Mouse (Mus musculus) CH12.LX (cell line): Measurements from ENCODE around the gene Rpl34. TPM values are rescaled to one million over a fixed set of nuclear protein-coding genes. Genes with fewer than 3 reads are reported as not detected.

Experiments
- DNase-seq: peaks from one replicate; pipeline ENCODE4 v3.0.0-alpha.2; 2013; ENCODE audit errors: extremely low read depth
- H3K27ac ChIP-seq: 2 replicates; pipeline ENCODE4 v1.5.1; 2012; ENCODE audit warnings: low read depth, mild to moderate bottlenecking, control low read depth, moderate library complexity; ENCODE audit not compliant: insufficient read depth
- H3K27me3 ChIP-seq: replicated peaks from 2 replicates; pipeline ENCODE3; 2012; ENCODE audit warnings: inconsistent platforms
- H3K36me3 ChIP-seq, 2 experiments: replicated peaks in 1 of 2; 2 replicates each; pipeline versions ENCODE3 to v1.6.1; 2012; ENCODE audit warnings: inconsistent platforms in 1 of 2, low read length in 1 of 2, mild to moderate bottlenecking in 1 of 2, mixed read lengths in 1 of 2, moderate library complexity in 1 of 2; ENCODE audit not compliant: control insufficient read depth in 1 of 2, insufficient read depth in 1 of 2
- H3K4me1 ChIP-seq, 2 experiments: 2 replicates each; pipeline ENCODE4 v1.6.1; 2012; ENCODE audit warnings: inconsistent platforms in 1 of 2, moderate library complexity in 1 of 2; ENCODE audit not compliant: insufficient read depth in 2 of 2, control insufficient read depth in 1 of 2
- H3K4me2 ChIP-seq: 2 replicates; pipeline ENCODE4 v1.6.1; 2012; ENCODE audit warnings: low read depth, mild to moderate bottlenecking, control low read depth; ENCODE audit not compliant: poor library complexity, insufficient read depth, severe bottlenecking
- H3K4me3 ChIP-seq, 3 experiments: fragments of 150-350 bp in 1 of 3; sonication (generic) in 1 of 3; replicated peaks in 1 of 3; 2 replicates each; pipeline versions ENCODE3 to v1.5.1; 2011 to 2012; ENCODE audit warnings: low read depth in 2 of 3, low read length in 2 of 3, mild to moderate bottlenecking in 2 of 3, moderate library complexity in 2 of 3, control low read depth in 1 of 3, improper control_type of control experiment in 1 of 3, inconsistent platforms in 1 of 3, mixed read lengths in 1 of 3; ENCODE audit not compliant: poor library complexity in 1 of 3
- H3K79me2 ChIP-seq: replicated peaks from 2 replicates; pipeline ENCODE4 v1.6.1; 2012; ENCODE audit warnings: mild to moderate bottlenecking, moderate library complexity; ENCODE audit not compliant: control insufficient read depth, poor library complexity, insufficient read depth, severe bottlenecking; ENCODE audit errors: extremely low read depth
- H3K9ac ChIP-seq: 2 replicates; pipeline ENCODE4 v1.6.1; 2012; ENCODE audit warnings: low read depth, mild to moderate bottlenecking, control low read depth, moderate library complexity; ENCODE audit not compliant: insufficient read depth
- H3K9me3 ChIP-seq: replicated peaks from 2 replicates; pipeline ENCODE3; 2012; ENCODE audit warnings: low read length, inconsistent platforms, mixed read lengths
- CHD1 ChIP-seq: IDR thresholded peaks from 2 replicates; pipeline ENCODE4 v1.6.1; 2012; ENCODE audit warnings: low read depth, low read length, improper control_type of control experiment, inconsistent platforms
- CHD2 ChIP-seq: IDR thresholded peaks from 2 replicates; pipeline ENCODE4 v1.6.1; 2011; ENCODE audit warnings: low read length, improper control_type of control experiment
- CTCF ChIP-seq, 2 experiments: IDR thresholded peaks in 1 of 2; conservative IDR thresholded peaks in 1 of 2; 2 replicates each; pipeline ENCODE4 v1.5.1; 2011 to 2012; ENCODE audit warnings: low read depth in 2 of 2, low read length in 2 of 2, improper control_type of control experiment in 1 of 2, inconsistent platforms in 1 of 2, mild to moderate bottlenecking in 1 of 2, moderate library complexity in 1 of 2
- ELF1 ChIP-seq: IDR thresholded peaks from 2 replicates; pipeline ENCODE4 v1.6.1; 2014; ENCODE audit warnings: low read depth, mild to moderate bottlenecking, inconsistent platforms, low read length, improper control_type of control experiment
- HCFC1 ChIP-seq: IDR thresholded peaks from 2 replicates; pipeline ENCODE4 v1.6.1; 2012; ENCODE audit warnings: low read depth, mild to moderate bottlenecking, inconsistent platforms, low read length, improper control_type of control experiment
- NRF1 ChIP-seq: IDR thresholded peaks from 2 replicates; pipeline ENCODE4 v1.6.1; 2014; ENCODE audit warnings: low read depth, mild to moderate bottlenecking, inconsistent platforms, low read length, improper control_type of control experiment, moderate library complexity
- PAX5 ChIP-seq: IDR thresholded peaks from 2 replicates; pipeline ENCODE4 v1.6.1; 2012; ENCODE audit warnings: low read length, inconsistent platforms, mixed read lengths
- POLR2AphosphoS2 ChIP-seq: IDR thresholded peaks from 2 replicates; pipeline ENCODE4 v1.6.1; 2011; ENCODE audit warnings: low read depth, low read length, improper control_type of control experiment
- RAD21 ChIP-seq: IDR thresholded peaks from 2 replicates; pipeline ENCODE4 v1.6.1; 2011; ENCODE audit warnings: low read depth, mild to moderate bottlenecking, low read length, improper control_type of control experiment, moderate library complexity
- SMC3 ChIP-seq: IDR thresholded peaks from 2 replicates; pipeline ENCODE4 v1.6.1; 2011; ENCODE audit warnings: low read depth, low read length, improper control_type of control experiment
- dilution Hi-C: fragments of 300-500 bp; cut with MboI; formaldehyde crosslinking; loops from 2 replicates; pipeline ENCODE4 v1.14.3; 2020; ENCODE audit warnings: low sequenced_read_pairs; ENCODE audit not compliant: extremely low pct_unique_long_range_greater_than_20kb, extremely low pct_ligation_motif_present
- in situ Hi-C: fragments of 300-500 bp; cut with MboI; formaldehyde crosslinking; loops from 3 replicates; pipeline ENCODE4 v1.14.3; 2019; ENCODE audit warnings: low sequenced_read_pairs, low pct_ligation_motif_present, low pct_unique_long_range_greater_than_20kb, mixed read lengths
- polyA plus RNA-seq: library from polyadenylated mRNA; unstranded; fragments of >175 nt; gene quantifications from 2 replicates; pipeline ENCODE4 v1.2.1, GENCODE M21; 2012; ENCODE audit warnings: low read depth; ENCODE audit not compliant: insufficient read length
- total RNA-seq, 2 experiments: library from RNA; depleted of rRNA; stranded (reverse); fragments of 300-350 nt in 1 of 2; fragments of >200 nt in 1 of 2; gene quantifications; 2 replicates each; pipeline ENCODE4 v1.2.3; 2012 to 2014

The Rpl34 gene
- total and polyA plus RNA-seq, 3 experiments: 1,701 to 3,001 (median 2,604) TPM

GRCm38 (mm10) chr3:130768172-130768571, 38.0 kb upstream of the Rpl34 start:
- dilution Hi-C loops: no loop called here

GRCm38 (mm10) chr3:130764091-130764490, 33.9 kb upstream of the Rpl34 start:
- no peak for DNase-seq
- H3K36me3 ChIP-seq: no peaks in the 10 kb centered on the region
- H3K27ac ChIP-seq: no peak overlapping the region
- dilution Hi-C loops: no loop called here
- H3K27me3 ChIP-seq: no peaks in the 10 kb centered on the region
- H3K4me2 ChIP-seq: no peak overlapping the region
- H3K4me3 ChIP-seq: no peak overlapping the region
- H3K9me3 ChIP-seq: no peaks in the 10 kb centered on the region
- in situ Hi-C loops: no loop called here
- no peak overlapping the region for H3K9ac ChIP-seq
- H3K79me2 ChIP-seq: no peaks in the 10 kb centered on the region
- TF ChIP-seq POLR2AphosphoS2: no peak
- no peak for TF ChIP-seq HCFC1
- no peak for TF ChIP-seq ELF1
- peaks cover 8 to 27% of the 10 kb centered on the region in 2 experiments; a peak in 3 of 4 replicates for H3K4me1 ChIP-seq

More at GRCm38 (mm10) chr3:130768172-130768571, 38.0 kb upstream of the Rpl34 start:
- no peak for TF ChIP-seq HCFC1
- no peak for TF ChIP-seq PAX5
- no peak for TF ChIP-seq NRF1
- TF ChIP-seq CHD2: no peak
- Histone ChIP-seq H3K79me2 (no peaks in the 10 kb centered on the region), H3K9ac (no peak overlapping the region), H3K4me1 (peaks cover 8 to 19% of the 10 kb centered on the region in 2 experiments; a peak in 3 of 4 replicates), H3K27ac (no peak overlapping the region), H3K4me3 (no peak overlapping the region), H3K9me3 (peaks cover 2% of the 10 kb centered on the region), H3K36me3 (no peaks in the 10 kb centered on the region), H3K4me2 (no peak overlapping the region), H3K27me3 (no peaks in the 10 kb centered on the region)
- DNase-seq: no peak
- in situ Hi-C loops: no loop called here

GRCm38 (mm10) chr3:130760711-130761435, 30.7 kb upstream of the Rpl34 start:
- H3K79me2 ChIP-seq: no peaks in the 10 kb centered on the region
- no peaks in the 10 kb centered on the region for H3K36me3 ChIP-seq
- no peaks in the 10 kb centered on the region for H3K9me3 ChIP-seq
- in situ Hi-C loops: no loop called here
- H3K4me1 ChIP-seq: peaks cover 8 to 27% of the 10 kb centered on the region in 2 experiments; a peak in 3 of 4 replicates
- H3K27me3 ChIP-seq: no peaks in the 10 kb centered on the region
- peak overlapping the region; percentile 74; the same call in 1 of the 2 replicates for H3K4me2 ChIP-seq
- no peak overlapping the region for H3K9ac ChIP-seq
- H3K4me3 ChIP-seq: peak overlapping the region in 1 of 3 experiments; percentile 13
- DNase-seq: peak; percentile 75
- no peak for TF ChIP-seq CHD1
- TF ChIP-seq SMC3: peak; percentile 53
- no peak for TF ChIP-seq HCFC1
- peak; percentile 82 for TF ChIP-seq RAD21
- TF ChIP-seq CTCF (conservative IDR thresholded peaks at IDR 0.05 in 1 of 2, IDR thresholded peaks at IDR 0.05 in 1 of 2; ENCODE audit: low read depth in 2 of 2, low read length in 2 of 2): peak; percentile 35 to 85; a peak in 3 of 4 replicates
- H3K27ac ChIP-seq: no peak overlapping the region
- dilution Hi-C loops: no loop called here
